Comparison of ENCODE assay signal across 23 mouse cellular contexts in the genomic region with DNA sequence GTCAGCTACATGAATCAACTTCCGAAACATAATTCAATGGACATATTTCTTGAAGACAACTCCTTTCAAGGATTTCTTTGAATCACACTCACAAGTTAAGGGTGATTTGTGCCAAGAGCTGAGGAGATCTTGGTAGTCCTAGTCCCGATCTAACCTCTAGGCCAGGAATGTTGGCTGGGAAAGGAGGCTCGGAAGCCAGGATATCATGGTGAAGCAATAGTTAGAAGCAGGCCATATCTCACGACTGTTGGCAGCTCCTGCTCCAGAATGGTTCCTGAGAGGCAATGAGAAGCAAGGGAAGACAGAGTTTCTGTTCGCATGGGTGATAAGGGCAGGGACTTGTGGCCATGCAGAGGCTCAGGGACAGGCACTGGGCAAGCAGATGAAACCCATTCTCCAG. TPM values are rescaled to one million over a fixed set of nuclear protein-coding genes. Genes with fewer than 3 reads are reported as not detected.
DNase-seq lines count a peak whose midpoint lies in the region; ATAC-seq lines count a peak whose summit lies in the region.
"Had no signal": no experiment of that assay in that cellular context is flagged by ENCODE, and none has a peak within 500 bp of the region (broad histone marks: within the 10 kb centered on the region; RNA-seq: fewer than 3 reads in every experiment).

No protein-coding gene starts in this region.

- no peak overlapping the region for H3K4me2 ChIP-seq in forebrain, embryonic 11.5 days (ENCODE audit: low read depth, low read length, severe bottlenecking)
- no peak overlapping the region for H3K4me2 ChIP-seq in forebrain, embryonic 15.5 days (replicated peaks)
- no peak overlapping the region for H3K4me2 ChIP-seq in heart, embryonic 15.5 days
- H3K4me2 ChIP-seq in heart, embryonic 12.5 days, result no peak overlapping the region
- H3K4me2 ChIP-seq: embryonic facial prominence, embryonic 12.5 days; hindbrain, embryonic 12.5 days; lung, embryonic 15.5 days had no signal

- H3K9ac ChIP-seq in forebrain, embryonic 11.5 days (ENCODE audit: low read length), result no peak overlapping the region
- no peak overlapping the region for H3K9ac ChIP-seq in forebrain, embryonic 15.5 days (replicated peaks)
- no peak overlapping the region for H3K9ac ChIP-seq in heart, embryonic 15.5 days
- no peak overlapping the region for H3K9ac ChIP-seq in heart, embryonic 12.5 days
- H3K9ac ChIP-seq: embryonic facial prominence, embryonic 12.5 days; hindbrain, embryonic 12.5 days; lung, embryonic 15.5 days had no signal

- H3K9me3 ChIP-seq in forebrain, embryonic 11.5 days (ENCODE audit: control insufficient read depth, low read length), result no peaks in the 10 kb centered on the region
- H3K9me3 ChIP-seq in forebrain, embryonic 15.5 days, result no peaks in the 10 kb centered on the region
- no peaks in the 10 kb centered on the region for H3K9me3 ChIP-seq in heart, embryonic 15.5 days (replicated peaks)
- H3K9me3 ChIP-seq in heart, embryonic 12.5 days (replicated peaks), result no peaks in the 10 kb centered on the region
- H3K9me3 ChIP-seq: embryonic facial prominence, embryonic 12.5 days; hindbrain, embryonic 12.5 days; lung, embryonic 15.5 days had no signal

- H3K27ac ChIP-seq in forebrain, embryonic 11.5 days (ENCODE audit: low read depth, low read length), result no peak overlapping the region
- no peak overlapping the region for H3K27ac ChIP-seq in forebrain, embryonic 15.5 days (replicated peaks)
- H3K27ac ChIP-seq in heart, embryonic 15.5 days, result peak overlapping the region; percentile 97; the same call in 1 of the 2 replicates
- H3K27ac ChIP-seq in heart, embryonic 12.5 days (ENCODE audit: poor library complexity, severe bottlenecking), result no peak overlapping the region
- H3K27ac ChIP-seq: embryonic facial prominence, embryonic 12.5 days; hindbrain, embryonic 12.5 days; lung, embryonic 15.5 days had no signal

- ATAC-seq in forebrain, embryonic 11.5 days (replicated peaks; ENCODE audit: low FRiP score), result no peak
- ATAC-seq in forebrain, embryonic 15.5 days (replicated peaks), result no peak
- ATAC-seq in heart, embryonic 15.5 days (replicated peaks; ENCODE audit: insufficient number of reproducible peaks, insufficient read depth, low FRiP score, low read depth), result no peak
- no peak for ATAC-seq in heart, embryonic 12.5 days (ENCODE audit: insufficient number of reproducible peaks, low FRiP score)
- ATAC-seq: activated CD4-positive, CD25-positive, alpha-beta regulatory T cell, adult 4 months; inflammation-experienced regulatory T-cells, adult 6 months; Patski had no signal

- WGBS in forebrain, embryonic 11.5 days, result 87% methylated on average over 5 of the region's 5 CpGs
- WGBS in forebrain, embryonic 15.5 days, result 90% methylated on average over 5 of the region's 5 CpGs
- WGBS in heart, embryonic 15.5 days, result 58% methylated on average over 5 of the region's 5 CpGs
- 57% methylated on average over 5 of the region's 5 CpGs for WGBS in heart, embryonic 12.5 days

- peak; percentile 30 for DNase-seq in forebrain, embryonic 11.5 days (ENCODE audit: low spot score)
- DNase-seq in lung, postnatal 10 days, result peak; percentile 27
- no peak for DNase-seq in lung, postnatal 14 days
- DNase-seq in c-Kit-positive CD71-positive TER-119-positive erythroid progenitor cells, embryonic 14.5 days (ENCODE audit: low spot score), result no peak
- DNase-seq: B cell, adult 2 months; cerebellum, adult 9-10 months; kidney, adult 9 months; kidney, postnatal 4 days; right cerebral cortex, adult 18-20 months; thymus, postnatal 4 days had no signal

- H3K27me3 ChIP-seq in forebrain, embryonic 11.5 days (ENCODE audit: control insufficient read depth, insufficient read depth, low read length), result no peaks in the 10 kb centered on the region
- H3K27me3 ChIP-seq in forebrain, embryonic 15.5 days, result no peaks in the 10 kb centered on the region
- no peaks in the 10 kb centered on the region for H3K27me3 ChIP-seq in heart, embryonic 15.5 days
- no peaks in the 10 kb centered on the region; the same call in 1 of the 2 replicates for H3K27me3 ChIP-seq in heart, embryonic 12.5 days (replicated peaks)
- H3K27me3 ChIP-seq: embryonic facial prominence, embryonic 12.5 days; hindbrain, embryonic 12.5 days; lung, embryonic 15.5 days; Patski had no signal

- no peak overlapping the region for H3K4me3 ChIP-seq in forebrain, embryonic 11.5 days (ENCODE audit: low read depth, low read length)
- H3K4me3 ChIP-seq in forebrain, embryonic 15.5 days, result no peak overlapping the region
- no peak overlapping the region for H3K4me3 ChIP-seq in heart, embryonic 15.5 days
- no peak overlapping the region for H3K4me3 ChIP-seq in heart, embryonic 12.5 days
- H3K4me3 ChIP-seq: embryonic facial prominence, embryonic 12.5 days; hindbrain, embryonic 12.5 days; lung, embryonic 15.5 days had no signal

- no peaks in the 10 kb centered on the region for H3K4me1 ChIP-seq in forebrain, embryonic 11.5 days (replicated peaks; ENCODE audit: control insufficient read depth, insufficient read depth, low read length)
- H3K4me1 ChIP-seq in forebrain, embryonic 15.5 days, result no peaks in the 10 kb centered on the region
- H3K4me1 ChIP-seq in heart, embryonic 15.5 days (replicated peaks), result peaks cover 55% of the 10 kb centered on the region
- H3K4me1 ChIP-seq in heart, embryonic 12.5 days (replicated peaks), result peaks cover 51% of the 10 kb centered on the region
- H3K4me1 ChIP-seq: embryonic facial prominence, embryonic 12.5 days had no signal

- no peaks in the 10 kb centered on the region for H3K36me3 ChIP-seq in forebrain, embryonic 11.5 days (ENCODE audit: control insufficient read depth, insufficient read depth, low read length)
- H3K36me3 ChIP-seq in forebrain, embryonic 15.5 days, result no peaks in the 10 kb centered on the region
- no peaks in the 10 kb centered on the region for H3K36me3 ChIP-seq in heart, embryonic 15.5 days
- no peaks in the 10 kb centered on the region for H3K36me3 ChIP-seq in heart, embryonic 12.5 days
- H3K36me3 ChIP-seq: embryonic facial prominence, embryonic 12.5 days; lung, embryonic 15.5 days had no signal

RNA-seq across cellular contexts. Expression of gene Zfp422, which starts 8.7 kb away (rescaled TPM):
- polyA plus RNA-seq in forebrain, embryonic 11.5 days (2014; fragmentation: Nextera tagmentation; extraction: Ambion mirVana), result 351 and 359 TPM in 2 replicates
- 218 and 222 TPM in 2 replicates for polyA plus RNA-seq in forebrain, embryonic 15.5 days (2015; fragmentation: Nextera tagmentation; extraction: Ambion mirVana)
- polyA plus RNA-seq in heart, embryonic 15.5 days (2015; fragmentation: Nextera tagmentation; extraction: Ambion mirVana), result 74.8 and 81.6 TPM in 2 replicates
- polyA plus RNA-seq in heart, embryonic 12.5 days (2016; fragmentation: Nextera tagmentation; extraction: Ambion mirVana), result 95.4 and 97.7 TPM in 2 replicates

RNA-seq across cellular contexts. Expression of gene Depp1, which starts 12.9 kb away (rescaled TPM):
- polyA plus RNA-seq in forebrain, embryonic 11.5 days (2014; fragmentation: Nextera tagmentation; extraction: Ambion mirVana), result 3.9 and 5.0 TPM in 2 replicates
- 7.2 and 8.1 TPM in 2 replicates for polyA plus RNA-seq in forebrain, embryonic 15.5 days (2015; fragmentation: Nextera tagmentation; extraction: Ambion mirVana)
- polyA plus RNA-seq in heart, embryonic 15.5 days (2015; fragmentation: Nextera tagmentation; extraction: Ambion mirVana), result 45.9 and 54.2 TPM in 2 replicates
- polyA plus RNA-seq in heart, embryonic 12.5 days (2016; fragmentation: Nextera tagmentation; extraction: Ambion mirVana), result 4.0 and 4.9 TPM in 2 replicates
- polyA plus RNA-seq: inflammation-experienced regulatory T-cells, adult 6 months had no signal

RNA-seq across cellular contexts. Expression of gene Rassf4, which starts 36.3 kb away (rescaled TPM):
- 20.7 and 22.7 TPM in 2 replicates for polyA plus RNA-seq in forebrain, embryonic 11.5 days (2014; fragmentation: Nextera tagmentation; extraction: Ambion mirVana)
- 9.9 and 10.2 TPM in 2 replicates for polyA plus RNA-seq in forebrain, embryonic 15.5 days (2015; fragmentation: Nextera tagmentation; extraction: Ambion mirVana)
- 6.5 and 7.3 TPM in 2 replicates for polyA plus RNA-seq in heart, embryonic 15.5 days (2015; fragmentation: Nextera tagmentation; extraction: Ambion mirVana)
- 5.6 and 6.5 TPM in 2 replicates for polyA plus RNA-seq in heart, embryonic 12.5 days (2016; fragmentation: Nextera tagmentation; extraction: Ambion mirVana)

RNA-seq across cellular contexts. Expression of gene Olfr215, which starts 53.5 kb away (rescaled TPM):
- not detected in 2 replicates for polyA plus RNA-seq in forebrain, embryonic 11.5 days (2014; fragmentation: Nextera tagmentation; extraction: Ambion mirVana)
- polyA plus RNA-seq in forebrain, embryonic 15.5 days (2015; fragmentation: Nextera tagmentation; extraction: Ambion mirVana), result not detected in 2 replicates
- not detected in 2 replicates for polyA plus RNA-seq in heart, embryonic 15.5 days (2015; fragmentation: Nextera tagmentation; extraction: Ambion mirVana)
- not detected in 2 replicates for polyA plus RNA-seq in heart, embryonic 12.5 days (2016; fragmentation: Nextera tagmentation; extraction: Ambion mirVana)
- polyA plus RNA-seq: activated CD4-positive, CD25-positive, alpha-beta regulatory T cell, adult 4 months; cortical plate, adult 2 months; embryonic facial prominence, embryonic 12.5 days; gonadal fat pad, adult 2 months; hindbrain, embryonic 12.5 days; inflammation-experienced regulatory T-cells, adult 6 months; limb, embryonic 14.5 days; lung, embryonic 15.5 days; neural tube, embryonic 11.5 days; Patski had no signal

Comparison
In these comparisons a context has a peak if more than half of its experiments do, and no peak if none do; other contexts are left out.
1. DNase-seq: peak in forebrain, embryonic 11.5 days (single experiment) and lung, postnatal 10 days (single experiment); none in lung, postnatal 14 days (single experiment) and c-Kit-positive CD71-positive TER-119-positive erythroid progenitor cells, embryonic 14.5 days (single experiment).